Mouse (Mus musculus) embryonic facial prominence, embryonic 11.5 days (tissue): Measurements from ENCODE around the gene Tm7sf3. TPM values are rescaled to one million over a fixed set of nuclear protein-coding genes. Genes with fewer than 3 reads are reported as not detected.

Experiments
- ATAC-seq: fragments of 200-750 bp; cut with Nextera tagmentation; replicated peaks from 2 replicates; pipeline ENCODE4 v1.8.0; 2017; ENCODE audit warnings: low read depth; ENCODE audit not compliant: insufficient number of reproducible peaks, low FRiP score, low TSS enrichment
- DNase-seq: peaks from one replicate; pipeline ENCODE4 v3.0.0-alpha.2; 2015; ENCODE audit warnings: low spot score
- H3K27ac ChIP-seq: fragments of 300-500 bp; sonication (generic); replicated peaks from 2 replicates; pipeline ENCODE4 v1.5.1; 2014; ENCODE audit warnings: mild to moderate bottlenecking, low read depth, low read length, control low read depth
- H3K27me3 ChIP-seq: fragments of 300-500 bp; sonication (generic); 2 replicates; pipeline ENCODE4 v1.6.1; 2014; ENCODE audit warnings: mild to moderate bottlenecking, low read length, moderate library complexity, mixed read lengths; ENCODE audit not compliant: control insufficient read depth, insufficient read depth
- H3K36me3 ChIP-seq: fragments of 300-500 bp; sonication (generic); replicated peaks from 2 replicates; pipeline ENCODE4 v1.6.1; 2014; ENCODE audit warnings: low read depth, mild to moderate bottlenecking, low read length, moderate library complexity, mixed read lengths; ENCODE audit not compliant: control insufficient read depth, insufficient read depth
- H3K4me1 ChIP-seq: fragments of 300-500 bp; sonication (generic); 2 replicates; pipeline ENCODE4 v1.6.1; 2014; ENCODE audit warnings: low read length, mixed read lengths; ENCODE audit not compliant: control insufficient read depth, insufficient read depth
- H3K4me2 ChIP-seq: fragments of 300-500 bp; sonication (generic); 2 replicates; pipeline ENCODE4 v1.6.1; 2014; ENCODE audit warnings: low read depth, mild to moderate bottlenecking, control low read depth, low read length, moderate library complexity
- H3K4me3 ChIP-seq: fragments of 300-500 bp; sonication (generic); 2 replicates; pipeline ENCODE4 v1.5.1; 2014; ENCODE audit warnings: low read depth, low read length, control low read depth
- H3K9ac ChIP-seq: fragments of 300-500 bp; sonication (generic); replicated peaks from 2 replicates; pipeline ENCODE4 v1.6.1; 2014; ENCODE audit warnings: mild to moderate bottlenecking, control low read depth, low read length
- H3K9me3 ChIP-seq: fragments of 300-500 bp; sonication (generic); replicated peaks from 2 replicates; pipeline ENCODE4 v1.6.1; 2016; ENCODE audit warnings: mild to moderate bottlenecking, low read length, inconsistent platforms, mixed read lengths; ENCODE audit not compliant: control insufficient read depth
- WGBS: fragments of 180-500 bp; shearing (Covaris S2); extraction: QIAGEN DNeasy Blood & Tissue Kit; methylation state at CpG from one replicate; pipeline ENCODE4 v1.1.7; 2014; 5-methylcytosine and 5-hydroxymethylcytosine counted together
- polyA plus RNA-seq: library from polyadenylated mRNA; unstranded; fragments of >200 nt; fragmentation: Nextera tagmentation; extraction: Ambion mirVana; gene quantifications from 2 replicates; pipeline ENCODE4 v1.2.1, GENCODE M21; 2014

The Tm7sf3 gene
- polyA plus RNA-seq, 1 experiment from 2014 or later, result 31.4 TPM

- Histone ChIP-seq H3K9me3 (no peaks in the 10 kb centered on the region), H3K27me3 (no peaks in the 10 kb centered on the region), H3K9ac (peak overlapping the region; percentile 81), H3K36me3 (no peaks in the 10 kb centered on the region), H3K4me3 (peak overlapping the region; percentile 62), H3K27ac (peak overlapping the region; percentile 48; the same call in 1 of the 2 replicates), H3K4me2 (peak overlapping the region; percentile 57), H3K4me1 (no peaks in the 10 kb centered on the region; the same call in 1 of the 2 replicates)
- ATAC-seq (peak; percentile 90), DNase-seq (peak; percentile 93)
- WGBS, result under 1% methylated on average over 70 of the region's 82 CpGs
Observed at GRCm38 (mm10) chr6:146634015-146634722, 8.5 kb downstream of the Tm7sf3 start.

DNA sequence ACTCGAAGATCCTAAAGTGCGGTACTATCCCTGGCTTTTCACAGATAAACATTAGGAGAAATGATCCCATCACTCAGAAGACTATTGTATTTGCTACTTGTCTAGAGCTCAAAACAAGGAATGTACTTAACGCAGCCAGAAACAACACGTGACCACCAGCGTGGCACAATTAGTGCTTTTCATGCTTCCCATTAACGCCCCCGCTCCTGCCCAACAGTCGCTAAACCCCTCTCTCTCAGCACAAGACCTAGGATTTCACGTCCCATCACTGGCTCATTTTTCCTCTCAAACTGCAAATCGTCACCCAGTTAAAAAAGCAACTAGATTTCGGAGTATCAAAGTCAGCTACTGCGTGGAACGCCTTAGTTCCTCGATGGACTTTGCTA is 9.0 kb downstream of the Tm7sf3 start:
- Histone ChIP-seq H3K9ac (peak overlapping the region; percentile 81), H3K4me3 (peak overlapping the region; percentile 62), H3K36me3 (no peaks in the 10 kb centered on the region), H3K27ac (0 out of 2 replicates have a peak overlapping the region, but pooled peaks have one; percentile 48), H3K4me1 (no peaks in the 10 kb centered on the region; the same call in 1 of the 2 replicates), H3K4me2 (peak overlapping the region; percentile 57), H3K9me3 (no peaks in the 10 kb centered on the region), H3K27me3 (no peaks in the 10 kb centered on the region)
- ATAC-seq (0 out of 2 replicates have a peak, but pooled peaks have one; percentile 14), DNase-seq (peak; percentile 19)
- 12% methylated on average over 14 of the region's 14 CpGs for WGBS

GRCm38 (mm10) chr6:146633097-146633496 is 9.5 kb downstream of the Tm7sf3 start:
- H3K9ac ChIP-seq, result peak overlapping the region; percentile 28
- H3K4me2 ChIP-seq, result peak overlapping the region; percentile 57; the same call in 1 of the 2 replicates

GRCm38 (mm10) chr6:146632403-146632802 is 10.2 kb downstream of the Tm7sf3 start:
- no peaks in the 10 kb centered on the region; the same call in 1 of the 2 replicates for H3K4me1 ChIP-seq
- no peak overlapping the region for H3K27ac ChIP-seq
- no peak overlapping the region for H3K9ac ChIP-seq
- no peak overlapping the region for H3K4me2 ChIP-seq
- H3K36me3 ChIP-seq, result no peaks in the 10 kb centered on the region
- ATAC-seq, result no peak
- H3K4me3 ChIP-seq, result no peak overlapping the region
- DNase-seq, result no peak
- H3K9me3 ChIP-seq, result no peaks in the 10 kb centered on the region
- no peaks in the 10 kb centered on the region for H3K27me3 ChIP-seq
- 72% methylated on average over 9 of the region's 9 CpGs for WGBS

More at GRCm38 (mm10) chr6:146633097-146633496, 9.5 kb downstream of the Tm7sf3 start:
- Histone ChIP-seq H3K4me3 (no peak overlapping the region), H3K36me3 (no peaks in the 10 kb centered on the region), H3K4me1 (no peaks in the 10 kb centered on the region; the same call in 1 of the 2 replicates), H3K27ac (no peak overlapping the region), H3K9me3 (no peaks in the 10 kb centered on the region), H3K27me3 (no peaks in the 10 kb centered on the region)
- WGBS, result 43% methylated on average over 8 of the region's 8 CpGs
- DNase-seq, result peak; percentile 23
- ATAC-seq, result no peak

DNA sequence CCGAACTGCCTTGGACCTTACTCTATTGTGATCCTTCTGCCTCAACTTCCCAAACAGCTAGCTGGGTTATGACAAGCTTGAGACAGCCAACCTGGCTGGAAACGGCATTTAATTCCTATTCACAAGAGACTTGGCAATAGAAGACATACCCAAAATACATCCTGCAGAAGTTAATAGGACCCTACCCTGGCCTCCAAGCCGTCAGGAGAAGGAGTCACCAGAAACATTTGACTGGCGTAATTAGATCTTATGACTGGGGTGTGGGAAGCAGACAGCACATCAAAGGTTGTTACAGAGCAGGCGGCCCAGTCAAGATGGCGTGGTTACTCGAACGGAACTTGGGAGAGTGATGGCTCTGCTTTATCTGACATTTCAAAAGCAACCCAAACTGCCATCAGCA is 10.8 kb downstream of the Tm7sf3 start:
- WGBS, result 69% methylated on average over 8 of the region's 8 CpGs
- no peaks in the 10 kb centered on the region; the same call in 1 of the 2 replicates for H3K4me1 ChIP-seq
- no peak overlapping the region for H3K27ac ChIP-seq
- H3K27me3 ChIP-seq, result no peaks in the 10 kb centered on the region
- no peak overlapping the region for H3K4me3 ChIP-seq
- H3K36me3 ChIP-seq, result no peaks in the 10 kb centered on the region
- no peak for ATAC-seq
- H3K9ac ChIP-seq, result no peak overlapping the region
- no peak overlapping the region for H3K4me2 ChIP-seq
- DNase-seq, result no peak
- no peaks in the 10 kb centered on the region for H3K9me3 ChIP-seq

DNA sequence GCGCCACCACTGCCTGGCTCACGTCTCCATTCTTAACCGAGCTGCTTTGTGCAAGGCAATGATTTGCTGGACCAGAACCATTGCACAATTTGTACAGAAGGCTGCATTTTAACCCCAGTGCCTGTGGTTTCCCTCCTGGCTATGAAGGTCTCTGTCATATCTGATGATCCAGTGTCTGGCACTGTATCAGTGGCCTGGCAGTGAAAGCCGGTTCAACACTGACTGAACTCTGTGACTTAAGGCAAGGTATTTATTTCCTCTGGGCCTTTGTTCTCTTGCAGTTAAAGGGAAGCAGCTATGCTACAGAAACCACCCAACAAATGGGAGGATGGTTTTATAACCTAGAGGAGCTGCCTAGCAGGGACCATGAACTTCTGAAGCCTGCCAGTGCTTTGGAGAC is 11.7 kb downstream of the Tm7sf3 start:
- ATAC-seq (no peak), DNase-seq (no peak)
- Histone ChIP-seq H3K9ac (no peak overlapping the region), H3K27ac (no peak overlapping the region), H3K9me3 (no peaks in the 10 kb centered on the region), H3K4me2 (no peak overlapping the region), H3K36me3 (no peaks in the 10 kb centered on the region), H3K4me1 (no peaks in the 10 kb centered on the region; the same call in 1 of the 2 replicates), H3K27me3 (no peaks in the 10 kb centered on the region), H3K4me3 (no peak overlapping the region)
- WGBS, result 88% methylated on average over 4 of the region's 4 CpGs

GRCm38 (mm10) chr6:146629781-146630756 is 12.6 kb downstream of the Tm7sf3 start:
- no peaks in the 10 kb centered on the region for H3K9me3 ChIP-seq
- no peak overlapping the region for H3K4me3 ChIP-seq
- H3K4me1 ChIP-seq, result no peaks in the 10 kb centered on the region; the same call in 1 of the 2 replicates
- H3K27ac ChIP-seq, result no peak overlapping the region; the same call in 1 of the 2 replicates
- no peaks in the 10 kb centered on the region for H3K27me3 ChIP-seq
- no peak overlapping the region for H3K9ac ChIP-seq
- no peaks in the 10 kb centered on the region for H3K36me3 ChIP-seq
- H3K4me2 ChIP-seq, result no peak overlapping the region
- DNase-seq (no peak), ATAC-seq (no peak)
- 79% methylated on average over 9 of the region's 9 CpGs for WGBS
